Mouse (Mus musculus) small intestine, adult 10 weeks (tissue): ENCODE results near the gene Lce1a2. TPM values are rescaled to one million over a fixed set of nuclear protein-coding genes. Genes with fewer than 3 reads are reported as not detected.

Experiments
- polyA plus RNA-seq: library from polyadenylated mRNA; stranded (reverse); fragments of 350-450 nt; fragmentation: Illumina TruSeq; extraction: RNeasy Lipid Tissue Mini Kit (QIAGEN cat#74804); gene quantifications from one replicate; pipeline ENCODE4 v1.2.3, GENCODE M21; 2014; ENCODE audit warnings: low replicate concordance

Lce1a2 gene
- not detected for polyA plus RNA-seq

DNA sequence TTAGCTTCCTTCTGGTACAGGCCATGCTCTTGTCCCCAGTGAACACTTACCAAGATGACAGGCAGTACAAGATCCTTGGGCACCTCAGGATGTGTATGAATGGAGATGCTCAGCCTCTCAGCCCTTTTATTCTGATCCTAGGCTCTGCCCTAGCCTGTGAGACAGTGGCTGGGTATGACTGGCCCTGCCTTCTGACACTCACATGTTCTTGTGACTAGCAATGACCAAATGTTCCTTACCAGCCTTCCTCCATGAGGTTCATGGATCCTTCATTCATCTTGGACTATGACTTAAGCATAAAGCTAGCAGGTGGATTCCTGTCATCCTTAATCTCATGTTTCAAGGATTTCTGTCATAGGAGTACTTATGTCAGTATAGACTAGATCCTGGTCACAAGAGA lies at the start of gene Lce1a2:
TSS of gene Lce1a2 (minus strand) at position 101 of the 400 bp plus-strand sequence.

DNA sequence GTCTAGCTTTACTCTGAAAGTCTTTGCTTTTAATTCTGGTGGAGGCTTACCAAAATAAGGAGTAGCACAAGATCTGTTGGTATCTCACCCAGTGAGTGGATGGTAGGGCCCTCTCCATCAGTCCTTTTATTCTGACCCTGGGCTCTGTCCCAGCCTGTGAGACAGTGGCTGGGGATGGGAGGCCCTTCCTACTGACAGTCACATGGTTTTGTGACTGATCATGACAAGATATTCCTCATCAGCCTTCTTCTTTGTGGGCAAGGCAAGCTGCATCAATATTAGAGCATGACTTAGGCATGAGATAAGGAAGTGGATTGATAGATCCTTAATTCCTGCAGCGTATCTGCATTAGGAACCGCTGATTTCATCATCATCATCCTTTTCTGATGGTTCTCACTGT lies 38.9 kb upstream of the Lce1a2 start, which contains the start of gene Lce1e:
TSS of gene Lce1e (minus strand) at position 101 of the 400 bp plus-strand sequence.

DNA sequence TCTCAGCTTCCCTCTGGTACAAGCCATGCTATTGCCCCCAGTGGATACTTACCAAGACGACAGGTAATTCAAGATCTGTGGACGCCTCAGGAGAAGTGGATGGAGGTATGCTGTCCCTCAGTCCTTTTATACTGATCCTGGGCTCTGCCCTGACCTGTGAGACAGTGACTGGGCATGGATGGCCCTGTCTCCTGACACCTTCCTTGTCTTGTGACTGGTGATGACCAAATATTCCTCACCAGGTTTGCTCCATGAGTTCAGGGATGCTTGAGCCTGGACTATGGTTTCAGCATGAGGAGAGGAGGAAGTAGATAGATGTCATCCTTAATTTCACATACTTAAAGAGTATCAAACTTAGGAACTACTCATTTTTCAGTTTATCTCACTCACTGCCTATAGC lies 17.0 kb upstream of the Lce1a2 start, which contains the start of gene Lce1d:
TSS of gene Lce1d (minus strand) at position 101 of the 400 bp plus-strand sequence.

DNA sequence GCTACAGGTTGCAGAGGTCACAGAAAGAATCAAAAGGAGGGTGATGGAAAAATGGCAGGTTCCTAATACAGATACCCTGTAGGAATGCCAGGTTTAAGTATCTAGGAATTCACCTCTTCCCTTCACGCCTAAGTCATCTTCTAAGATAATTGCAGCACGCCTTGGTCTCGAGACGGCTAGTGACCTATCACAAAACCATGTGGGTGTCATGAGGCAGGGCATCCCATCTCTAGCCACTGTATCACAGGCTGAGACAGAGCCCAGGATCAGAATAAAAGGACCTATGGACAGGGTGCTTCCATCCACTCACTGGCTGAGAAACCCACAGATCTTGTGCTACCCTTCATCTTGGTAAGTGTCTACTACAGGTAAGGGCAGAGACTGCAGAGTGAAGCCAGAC lies 8.8 kb upstream of the Lce1a2 start, which contains the start of gene Lce1c:
TSS of gene Lce1c (plus strand) at position 301 of the 400 bp plus-strand sequence.

DNA sequence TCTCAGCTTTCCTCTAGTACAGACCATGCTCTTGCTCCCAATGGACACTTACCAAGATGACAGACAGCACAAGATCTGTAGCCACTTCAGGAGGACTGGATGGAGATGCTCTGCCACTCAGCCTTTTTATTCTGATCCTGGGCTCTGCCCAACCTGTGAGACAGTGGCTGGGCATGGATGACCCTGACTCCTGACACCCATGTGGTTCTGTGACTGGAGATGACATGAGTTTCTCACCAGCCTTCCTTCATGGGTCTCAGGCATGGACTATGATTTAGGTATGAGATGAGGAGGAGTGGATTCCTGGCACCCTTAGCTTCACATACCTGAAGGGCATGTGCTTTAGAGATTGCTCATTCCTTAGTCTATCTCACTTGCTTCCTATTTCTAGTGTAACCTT lies 13.3 kb downstream of the Lce1a2 start, which contains the start of gene Lce1b:
TSS of gene Lce1b (minus strand) at position 101 of the 400 bp plus-strand sequence.

DNA sequence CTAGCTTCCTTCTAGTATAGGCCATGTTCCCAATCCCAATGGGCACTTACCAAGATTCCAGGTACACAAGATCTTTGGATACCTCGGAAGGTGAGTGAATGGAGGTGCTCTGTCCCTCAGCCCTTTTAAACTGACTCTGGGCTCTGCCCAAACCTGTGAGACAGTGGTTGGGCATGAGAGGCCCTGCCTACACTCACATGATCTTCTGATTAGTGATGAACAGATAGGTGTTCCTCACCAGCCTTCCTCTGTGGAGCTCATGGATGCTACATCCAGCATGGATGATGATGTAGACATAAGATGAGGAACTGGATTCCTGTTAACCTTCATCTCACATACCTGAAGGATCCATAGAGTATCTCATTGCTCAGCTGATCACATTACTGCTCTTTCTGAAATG lies 21.9 kb downstream of the Lce1a2 start, which contains the start of gene Lce1a1:
TSS of gene Lce1a1 (minus strand) at position 101 of the 400 bp plus-strand sequence.

DNA sequence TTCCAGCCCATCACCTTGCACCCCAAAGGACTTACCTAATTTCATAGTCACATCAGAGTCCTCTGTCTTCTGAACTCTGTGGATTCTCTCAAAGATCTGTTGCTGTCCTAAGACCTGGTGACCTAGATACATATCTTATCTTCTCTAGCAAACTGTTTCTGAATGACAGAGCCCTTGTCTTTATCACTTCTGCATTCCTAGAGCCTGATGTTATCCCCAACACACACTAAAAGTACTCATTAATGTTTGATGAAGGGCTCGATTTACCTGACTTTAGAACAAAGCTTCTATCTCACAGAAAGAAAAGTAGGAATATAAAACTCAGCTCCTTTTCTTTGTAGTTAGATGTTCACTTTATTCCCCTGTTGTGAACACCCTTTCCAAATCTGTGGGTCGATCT lies 48.6 kb downstream of the Lce1a2 start, which contains the start of gene Lce6a:
TSS of gene Lce6a (minus strand) at position 101 of the 400 bp plus-strand sequence.

Other genes starting within 250 kb of the Lce1a2 start
- 5.0 TPM for gene Gm9774, start 240.9 kb downstream of the Lce1a2 start, polyA plus RNA-seq
- gene Sprr2k, start 237.7 kb downstream of the Lce1a2 start, polyA plus RNA-seq, result not detected
- not detected for gene Sprr1b, start 231.5 kb downstream of the Lce1a2 start, polyA plus RNA-seq
- gene Sprr3, start 211.6 kb downstream of the Lce1a2 start, polyA plus RNA-seq, result not detected
- 1.4 TPM for gene Sprr1a, start 184.4 kb downstream of the Lce1a2 start, polyA plus RNA-seq
- gene Sprr4, start 169.8 kb downstream of the Lce1a2 start, polyA plus RNA-seq, result not detected
- not detected for gene 2310046K23Rik, start 135.8 kb downstream of the Lce1a2 start, polyA plus RNA-seq
- not detected for gene Ivl, start 96.6 kb downstream of the Lce1a2 start, polyA plus RNA-seq
- 0.93 TPM for gene Smcp, start 81.3 kb downstream of the Lce1a2 start, polyA plus RNA-seq
- gene 2210017I01Rik, start 62.8 kb downstream of the Lce1a2 start, polyA plus RNA-seq, result not detected
- not detected for gene Lce6a, start 48.7 kb downstream of the Lce1a2 start, polyA plus RNA-seq
- gene Lce1a1, start 22.0 kb downstream of the Lce1a2 start, polyA plus RNA-seq, result not detected
- not detected for gene Lce1b, start 13.4 kb downstream of the Lce1a2 start, polyA plus RNA-seq
- not detected for gene Lce1c, start 8.9 kb upstream of the Lce1a2 start, polyA plus RNA-seq
- gene Lce1d, start 16.9 kb upstream of the Lce1a2 start, polyA plus RNA-seq, result not detected
- not detected for gene Lce1e, start 38.8 kb upstream of the Lce1a2 start, polyA plus RNA-seq
- gene Lce1f, start 50.0 kb upstream of the Lce1a2 start, polyA plus RNA-seq, result not detected
- gene Gm38119, start 68.8 kb upstream of the Lce1a2 start, polyA plus RNA-seq, result not detected
- gene Lce1g, start 82.0 kb upstream of the Lce1a2 start, polyA plus RNA-seq, result not detected
- not detected for gene Lce1h, start 94.8 kb upstream of the Lce1a2 start, polyA plus RNA-seq
- gene Lce1i, start 108.6 kb upstream of the Lce1a2 start, polyA plus RNA-seq, result not detected
- gene Lce1j, start 120.2 kb upstream of the Lce1a2 start, polyA plus RNA-seq, result not detected
- gene Lce1k, start 137.6 kb upstream of the Lce1a2 start, polyA plus RNA-seq, result not detected
- not detected for gene Kprp, start 156.9 kb upstream of the Lce1a2 start, polyA plus RNA-seq
- not detected for gene Lce1l, start 181.0 kb upstream of the Lce1a2 start, polyA plus RNA-seq
- not detected for gene 2310050C09Rik, start 199.9 kb upstream of the Lce1a2 start, polyA plus RNA-seq